Mouse (Mus musculus) kidney, postnatal 0 days (tissue): ENCODE results near the gene Nova2. TPM values are rescaled to one million over a fixed set of nuclear protein-coding genes. Genes with fewer than 3 reads are reported as not detected.
A peak's percentile ranks its signal among the peaks of the same experiment; 100 is the strongest.

ENCODE experiments used
- ATAC-seq: fragments of 200-750 bp; cut with Nextera tagmentation; replicated peaks from 2 replicates; pipeline ENCODE4 v1.8.0; 2017; ENCODE audit warnings: low read depth, moderate number of reproducible peaks, moderate TSS enrichment, moderate library complexity; ENCODE audit not compliant: low FRiP score
- DNase-seq: peaks from one replicate; pipeline ENCODE4 v3.0.0-alpha.2; 2016; ENCODE audit warnings: low spot score
- H3K27ac ChIP-seq: fragments of 300-500 bp; sonication (generic); 2 replicates; pipeline ENCODE4 v1.5.1; 2014; ENCODE audit warnings: mild to moderate bottlenecking
- H3K27me3 ChIP-seq: fragments of 300-500 bp; sonication (generic); 2 replicates; pipeline ENCODE4 v1.6.1; 2014; ENCODE audit warnings: low read length, mixed read lengths; ENCODE audit not compliant: insufficient read depth
- H3K36me3 ChIP-seq: fragments of 300-500 bp; sonication (generic); 2 replicates; pipeline ENCODE4 v1.6.1; 2014; ENCODE audit warnings: low read length, mixed read lengths; ENCODE audit not compliant: insufficient read depth
- H3K4me1 ChIP-seq: fragments of 300-500 bp; sonication (generic); replicated peaks from 2 replicates; pipeline ENCODE4 v1.6.1; 2014; ENCODE audit warnings: antibody characterized with exemption, low read length, mixed read lengths; ENCODE audit not compliant: insufficient read depth
- H3K4me2 ChIP-seq: fragments of 300-500 bp; sonication (generic); 2 replicates; pipeline ENCODE4 v1.6.1; 2014; ENCODE audit warnings: mild to moderate bottlenecking, low read length, moderate library complexity, mixed read lengths
- H3K4me3 ChIP-seq: fragments of 300-500 bp; sonication (generic); replicated peaks from 2 replicates; pipeline ENCODE4 v1.5.1; 2014; ENCODE audit warnings: low read depth, low read length
- H3K9ac ChIP-seq: fragments of 300-500 bp; sonication (generic); 2 replicates; pipeline ENCODE4 v1.6.1; 2014; ENCODE audit warnings: low read depth, low read length
- H3K9me3 ChIP-seq: fragments of 300-500 bp; sonication (generic); replicated peaks from 2 replicates; pipeline ENCODE4 v1.6.1; 2016; ENCODE audit warnings: low read length, inconsistent platforms, mixed read lengths
- CTCF ChIP-seq: IDR thresholded peaks from 2 replicates; pipeline ENCODE4 v1.5.1; 2016; ENCODE audit warnings: antibody characterized with exemption, low read depth, mild to moderate bottlenecking, moderate library complexity
- WGBS: fragments of 180-500 bp; shearing (Covaris S2); extraction: QIAGEN DNeasy Blood & Tissue Kit; methylation state at CpG from one replicate; pipeline ENCODE4 v1.1.7; 2014; 5-methylcytosine and 5-hydroxymethylcytosine counted together
- polyA plus RNA-seq: library from polyadenylated mRNA; unstranded; fragments of >200 nt; fragmentation: Nextera tagmentation; extraction: Ambion mirVana; gene quantifications from 2 replicates; pipeline ENCODE4 v1.2.1, GENCODE M21; 2015

The Nova2 gene
- polyA plus RNA-seq, 1 experiment from 2014 or later, result 0.58 TPM

GRCm38 (mm10) chr7:18904971-18905370, 20.7 kb upstream of the Nova2 start:
- H3K9ac ChIP-seq, result no peak overlapping the region
- H3K4me2 ChIP-seq, result no peak overlapping the region
- no peak for DNase-seq
- no peaks in the 10 kb centered on the region for H3K9me3 ChIP-seq
- no peak for TF ChIP-seq CTCF
- peaks cover 8% of the 10 kb centered on the region; the same call in 1 of the 2 replicates for H3K4me1 ChIP-seq
- H3K27me3 ChIP-seq, result no peaks in the 10 kb centered on the region
- H3K36me3 ChIP-seq, result 0 out of 2 replicates have a peak, but pooled peaks cover 15% of the 10 kb centered on the region
- WGBS, result 77% methylated on average over 3 of the region's 3 CpGs
- no peak overlapping the region for H3K4me3 ChIP-seq
- no peak overlapping the region for H3K27ac ChIP-seq
- no peak for ATAC-seq

- Histone ChIP-seq H3K4me1 (peaks cover 8% of the 10 kb centered on the region; the same call in 1 of the 2 replicates), H3K4me2 (peak overlapping the region; percentile 72), H3K4me3 (peak overlapping the region; percentile 81), H3K36me3 (no peaks in the 10 kb centered on the region), H3K27me3 (no peaks in the 10 kb centered on the region), H3K9ac (peak overlapping the region; percentile 71), H3K9me3 (no peaks in the 10 kb centered on the region), H3K27ac (no peak overlapping the region)
- 5% methylated on average over 17 of the region's 17 CpGs for WGBS
- no peak for TF ChIP-seq CTCF
- DNase-seq, result no peak
- ATAC-seq, result peak; percentile 9; the same call in 1 of the 2 replicates
These were observed 15.9 kb upstream of the Nova2 start for GRCm38 (mm10) chr7:18909797-18910196.

- whole genome bisulfite sequencing, result under 1% methylated on average over 33 of the region's 33 CpGs
- Histone ChIP-seq H3K9me3 (no peaks in the 10 kb centered on the region), H3K27ac (no peak within 1 kb of the TSS), H3K4me2 (peak within 1 kb of the TSS; percentile 72), H3K36me3 (no peaks in the 10 kb centered on the region), H3K4me1 (peaks cover 8% of the 10 kb centered on the region; the same call in 1 of the 2 replicates), H3K4me3 (peak within 1 kb of the TSS; percentile 81), H3K9ac (peak within 1 kb of the TSS; percentile 71), H3K27me3 (no peaks in the 10 kb centered on the region)
- ATAC-seq, result peak; percentile 99
- peak; percentile 99 for DNase-seq
- TF ChIP-seq CTCF, result no peak
These were observed 15.4 kb upstream of the Nova2 start, which contains the start of gene Ccdc61 for GRCm38 (mm10) chr7:18910241-18910831. Ccdc61 (minus strand) TSS chr7:18910415.

GRCm38 (mm10) chr7:18916254-18916653, 9.4 kb upstream of the Nova2 start:
- 65% methylated on average over 4 of the region's 4 CpGs for WGBS
- DNase-seq (no peak), ATAC-seq (no peak)
- no peak overlapping the region for H3K27ac ChIP-seq
- H3K4me2 ChIP-seq, result no peak overlapping the region
- no peaks in the 10 kb centered on the region for H3K4me1 ChIP-seq
- H3K9ac ChIP-seq, result no peak overlapping the region
- no peaks in the 10 kb centered on the region for H3K27me3 ChIP-seq
- no peak for TF ChIP-seq CTCF
- H3K36me3 ChIP-seq, result no peaks in the 10 kb centered on the region
- no peak overlapping the region for H3K4me3 ChIP-seq
- no peaks in the 10 kb centered on the region for H3K9me3 ChIP-seq

- H3K4me3 ChIP-seq, result no peak overlapping the region
- no peaks in the 10 kb centered on the region for H3K9me3 ChIP-seq
- 59% methylated on average over 3 of the region's 3 CpGs for WGBS
- H3K9ac ChIP-seq, result no peak overlapping the region
- no peaks in the 10 kb centered on the region for H3K4me1 ChIP-seq
- no peaks in the 10 kb centered on the region for H3K27me3 ChIP-seq
- no peak overlapping the region for H3K4me2 ChIP-seq
- no peaks in the 10 kb centered on the region for H3K36me3 ChIP-seq
- DNase-seq (no peak), ATAC-seq (no peak)
- TF ChIP-seq CTCF, result no peak
- H3K27ac ChIP-seq, result no peak overlapping the region
These were observed 7.8 kb upstream of the Nova2 start for GRCm38 (mm10) chr7:18917931-18918330.

- H3K4me2 ChIP-seq, result no peak overlapping the region
- no peak overlapping the region for H3K9ac ChIP-seq
- DNase-seq, result peak; percentile 42
- TF ChIP-seq CTCF, result no peak
- ATAC-seq, result no peak
- no peaks in the 10 kb centered on the region for H3K36me3 ChIP-seq
- no peak overlapping the region for H3K4me3 ChIP-seq
- under 1% methylated on average over 12 of the region's 12 CpGs for WGBS
- no peak overlapping the region for H3K27ac ChIP-seq
- H3K9me3 ChIP-seq, result no peaks in the 10 kb centered on the region
- peaks cover 16% of the 10 kb centered on the region for H3K27me3 ChIP-seq
- H3K4me1 ChIP-seq, result peaks cover 7% of the 10 kb centered on the region; the same call in 1 of the 2 replicates
These were observed 4.6 kb upstream of the Nova2 start for GRCm38 (mm10) chr7:18921069-18921468.
